Mouse (Mus musculus) Patski (cell line): Measurements from ENCODE around the gene Ccdc91. TPM values are rescaled to one million over a fixed set of nuclear protein-coding genes. Genes with fewer than 3 reads are reported as not detected.

Experiments used
- ATAC-seq: fragments of 100-300 bp; one replicate; pipeline ENCODE4 v1.8.0; 2021
- CTCF ChIA-PET: fragments of 350-600 bp; sonication (Branson Sonifier 250); formaldehyde crosslinking; loops from one replicate; lab custom pipeline; 2022; ENCODE audit warnings: inconsistent platforms; lab: Charles Lee
- POLR2A ChIA-PET: fragments of 350-600 bp; sonication (Branson Sonifier 250); formaldehyde crosslinking; loops from one replicate; lab custom pipeline; 2022; ENCODE audit warnings: antibody characterized with exemption, inconsistent platforms; lab: Charles Lee
- DNase-seq: peaks from one replicate; pipeline ENCODE4 v3.0.0-alpha.2; 2011; ENCODE audit warnings: low read depth, low spot score
- H3K27me3 ChIP-seq: fragments of 371-371 bp; one replicate; pipeline ENCODE4 v1.5.1; 2021
- CTCF ChIP-seq: fragments of 100-300 bp; IDR thresholded peaks from one replicate; pipeline ENCODE4 v1.5.1; 2021
- in situ Hi-C: fragments of 300-500 bp; cut with MboI; formaldehyde crosslinking; loops from 3 replicates; pipeline ENCODE4 v1.11.1; 2018; ENCODE audit warnings: low pct_unique_long_range_greater_than_20kb, mixed read lengths
- polyA plus RNA-seq: library from polyadenylated mRNA; unstranded; gene quantifications from one replicate; pipeline ENCODE4 v1.2.3, GENCODE M21; 2021

Gene Ccdc91
- 35.6 TPM for polyA plus RNA-seq

- POLR2A ChIA-PET: no interaction called here
- ATAC-seq: peak; percentile 98
Measured at GRCm38 (mm10) chr6:147475727-147476613, at the start of gene Ccdc91. TSS of gene Ccdc91 (plus strand) at chr6:147475828.

GRCm38 (mm10) chr6:147426927-147427487, 48.6 kb upstream of the Ccdc91 start:
- H3K27me3 ChIP-seq: peaks cover 4% of the 10 kb centered on the region
- no peak for TF ChIP-seq CTCF
- ATAC-seq (no peak), DNase-seq (no peak)
- ChIA-PET POLR2A (no interaction called here), CTCF (interaction anchor here (1.3 kb wide), 1 partner anchor 19 kb away, joined by 3 read pairs; no protein-coding TSS in a partner anchor)
- in situ Hi-C loops: no loop called here

More at GRCm38 (mm10) chr6:147475727-147476613, at the start of gene Ccdc91:
- H3K27me3 ChIP-seq: no peaks in the 10 kb centered on the region
- CTCF ChIA-PET: no interaction called here
- in situ Hi-C loops: loop anchor here (10.0 kb wide), 1 partner anchor 381 kb away; the partner anchor contains the start of gene Klhl42
- DNase-seq: peak; percentile 74
- no peak for TF ChIP-seq CTCF

GRCm38 (mm10) chr6:147455775-147456174, 19.9 kb upstream of the Ccdc91 start:
- CTCF ChIA-PET: interaction anchor here (2.0 kb wide), 1 partner anchor 11 kb away, joined by 5 read pairs; no protein-coding TSS in a partner anchor

DNA sequence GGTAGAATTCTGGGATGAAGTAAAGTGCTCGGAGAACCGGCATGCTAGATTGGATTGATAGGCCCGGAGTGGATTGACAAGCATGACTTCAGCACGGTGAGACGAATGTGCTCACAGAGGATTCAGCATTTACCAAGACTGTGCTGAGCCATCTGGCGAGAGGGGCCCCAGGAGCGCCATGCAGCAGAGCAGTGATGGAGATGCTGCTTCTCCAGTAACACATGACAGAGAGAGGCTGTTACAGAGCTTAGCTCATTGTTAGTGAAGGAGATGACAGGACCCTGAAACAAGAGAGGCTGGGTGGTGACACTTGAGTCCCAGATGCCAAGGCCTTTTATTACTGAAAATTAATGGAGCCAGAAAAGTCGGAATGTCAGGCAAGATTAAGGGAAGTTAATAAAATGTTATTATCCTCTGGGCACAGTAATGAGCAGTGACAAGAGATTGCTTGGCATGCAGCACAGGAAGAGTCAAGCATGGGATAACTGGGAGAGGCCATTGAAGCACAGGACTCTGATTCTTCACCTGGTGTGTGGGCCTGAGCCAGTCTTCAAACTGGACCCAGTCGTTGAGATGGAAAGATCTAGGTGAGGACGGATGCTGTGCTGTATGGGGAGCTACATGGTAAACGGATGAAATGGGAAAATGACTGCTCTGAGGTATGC, 16.9 kb upstream of the Ccdc91 start:
- POLR2A ChIA-PET: interaction anchor here (0.7 kb wide), 1 partner anchor 686 kb away, joined by 4 read pairs; no protein-coding TSS in a partner anchor
- TF ChIP-seq CTCF: no peak
- CTCF ChIA-PET: interaction anchor here (1.4 kb wide), 1 partner anchor 9 kb away, joined by 3 read pairs; no protein-coding TSS in a partner anchor
- no peaks in the 10 kb centered on the region for H3K27me3 ChIP-seq
- no peak for DNase-seq
- no peak for ATAC-seq
- in situ Hi-C loops: no loop called here

More at GRCm38 (mm10) chr6:147455775-147456174, 19.9 kb upstream of the Ccdc91 start:
- in situ Hi-C loops: no loop called here
- POLR2A ChIA-PET: no interaction called here
- no peak for DNase-seq
- H3K27me3 ChIP-seq: no peaks in the 10 kb centered on the region
- no peak for ATAC-seq
- no peak for TF ChIP-seq CTCF

- H3K27me3 ChIP-seq: no peaks in the 10 kb centered on the region
- ChIA-PET POLR2A (no interaction called here), CTCF (interaction anchor here (1.4 kb wide), 1 partner anchor 341 kb away, joined by 3 read pairs; no protein-coding TSS in a partner anchor)
- no peak for TF ChIP-seq CTCF
- no peak for ATAC-seq
- DNase-seq: no peak
- in situ Hi-C loops: loop anchor here (5.0 to 10.0 kb wide), 2 partner anchors 203 to 375 kb away; partner anchors contain the start of gene Klhl42
Measured at GRCm38 (mm10) chr6:147470016-147470415, 5.6 kb upstream of the Ccdc91 start.

- CTCF ChIA-PET: no interaction called here
- in situ Hi-C loops: no loop called here
- POLR2A ChIA-PET: no interaction called here
- no peak for TF ChIP-seq CTCF
- ATAC-seq (no peak), DNase-seq (no peak)
- no peaks in the 10 kb centered on the region for H3K27me3 ChIP-seq
Measured at GRCm38 (mm10) chr6:147481141-147481540, 5.5 kb downstream of the Ccdc91 start.

DNA sequence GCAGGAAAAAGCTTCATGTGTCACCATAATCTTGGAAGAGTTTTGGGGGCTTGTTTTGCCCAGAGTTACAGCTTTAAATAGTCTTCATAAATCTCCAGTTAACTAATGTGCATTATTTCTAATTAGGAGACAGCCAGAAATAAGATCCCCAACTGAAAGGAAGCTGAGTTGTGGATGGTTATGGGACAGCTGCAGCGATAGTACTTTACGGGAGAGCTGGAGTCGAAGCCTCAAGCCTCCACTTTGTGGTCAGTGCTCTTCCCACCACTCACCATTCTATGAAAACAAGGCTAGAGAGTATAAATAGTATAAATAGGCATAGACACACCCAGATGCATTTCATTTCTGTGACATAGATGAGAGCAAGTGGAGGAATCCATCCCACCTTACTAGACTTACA, 14.5 kb downstream of the Ccdc91 start:
- H3K27me3 ChIP-seq: no peaks in the 10 kb centered on the region
- CTCF ChIA-PET: no interaction called here
- DNase-seq: no peak
- no peak for ATAC-seq
- in situ Hi-C loops: no loop called here
- no peak for TF ChIP-seq CTCF
- POLR2A ChIA-PET: no interaction called here

DNA sequence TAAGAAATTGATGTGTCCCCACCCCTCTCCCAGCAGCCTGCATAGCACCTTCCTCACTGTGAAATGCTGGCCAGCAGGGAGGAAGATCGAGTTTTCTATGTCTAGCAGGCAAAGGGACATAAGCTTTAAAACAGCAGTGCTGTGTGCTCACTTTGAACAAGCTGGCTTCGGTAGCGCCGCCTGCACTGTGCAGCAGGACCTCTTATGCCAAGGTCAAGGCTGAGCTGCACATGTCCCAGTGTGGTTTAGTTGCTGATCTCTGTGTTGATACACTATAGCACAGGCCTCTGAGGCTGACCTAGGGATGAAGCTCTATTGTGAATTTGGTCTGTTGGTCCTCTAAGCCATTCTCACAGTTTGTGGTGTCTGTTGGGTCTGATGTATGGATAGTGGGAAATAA, 16.9 kb downstream of the Ccdc91 start:
- H3K27me3 ChIP-seq: no peaks in the 10 kb centered on the region
- TF ChIP-seq CTCF: no peak
- DNase-seq (no peak), ATAC-seq (no peak)
- in situ Hi-C loops: no loop called here
- ChIA-PET POLR2A (no interaction called here), CTCF (no interaction called here)

DNA sequence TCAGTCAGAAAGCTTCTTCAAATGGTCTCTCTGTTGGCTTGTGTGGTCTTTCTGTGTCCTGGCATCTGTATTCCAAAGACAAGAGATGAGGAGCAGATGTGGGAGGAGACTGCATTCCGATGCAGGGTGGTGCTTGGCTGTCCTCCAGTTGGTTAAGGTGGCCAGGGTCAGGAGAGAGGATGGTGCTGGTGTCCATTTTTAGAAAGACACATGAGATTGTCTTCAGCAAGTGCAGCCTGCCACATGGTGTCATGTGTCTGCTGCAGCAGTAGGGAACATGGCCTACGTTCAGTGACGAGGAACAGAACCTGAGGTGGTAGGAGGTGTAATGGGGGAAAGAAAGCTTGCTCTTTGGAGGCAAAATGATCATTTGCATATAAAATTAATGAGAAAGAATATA, 25.8 kb downstream of the Ccdc91 start:
- H3K27me3 ChIP-seq: no peaks in the 10 kb centered on the region
- CTCF ChIA-PET: no interaction called here
- DNase-seq (no peak), ATAC-seq (no peak)
- no peak for TF ChIP-seq CTCF
- in situ Hi-C loops: no loop called here
- POLR2A ChIA-PET: no interaction called here

GRCm38 (mm10) chr6:147506074-147506473, 30.4 kb downstream of the Ccdc91 start:
- no peak for TF ChIP-seq CTCF
- POLR2A ChIA-PET: no interaction called here
- peak; percentile 10 for DNase-seq
- CTCF ChIA-PET: interaction anchor here (1.2 to 1.4 kb wide), 2 partner anchors 15 to 25 kb away, joined by 3 read pairs; no protein-coding TSS in a partner anchor
- peak; percentile 55 for ATAC-seq
- no peaks in the 10 kb centered on the region for H3K27me3 ChIP-seq
- in situ Hi-C loops: no loop called here
